Mouse (Mus musculus): ENCODE measurements around the gene Kirrel3. TPM values are rescaled to one million over a fixed set of nuclear protein-coding genes. Genes with fewer than 3 reads are reported as not detected.

Kirrel3 gene
- total RNA-seq (2021), result 10 to 100 TPM; 53.4 to 60.1 TPM

DNA sequence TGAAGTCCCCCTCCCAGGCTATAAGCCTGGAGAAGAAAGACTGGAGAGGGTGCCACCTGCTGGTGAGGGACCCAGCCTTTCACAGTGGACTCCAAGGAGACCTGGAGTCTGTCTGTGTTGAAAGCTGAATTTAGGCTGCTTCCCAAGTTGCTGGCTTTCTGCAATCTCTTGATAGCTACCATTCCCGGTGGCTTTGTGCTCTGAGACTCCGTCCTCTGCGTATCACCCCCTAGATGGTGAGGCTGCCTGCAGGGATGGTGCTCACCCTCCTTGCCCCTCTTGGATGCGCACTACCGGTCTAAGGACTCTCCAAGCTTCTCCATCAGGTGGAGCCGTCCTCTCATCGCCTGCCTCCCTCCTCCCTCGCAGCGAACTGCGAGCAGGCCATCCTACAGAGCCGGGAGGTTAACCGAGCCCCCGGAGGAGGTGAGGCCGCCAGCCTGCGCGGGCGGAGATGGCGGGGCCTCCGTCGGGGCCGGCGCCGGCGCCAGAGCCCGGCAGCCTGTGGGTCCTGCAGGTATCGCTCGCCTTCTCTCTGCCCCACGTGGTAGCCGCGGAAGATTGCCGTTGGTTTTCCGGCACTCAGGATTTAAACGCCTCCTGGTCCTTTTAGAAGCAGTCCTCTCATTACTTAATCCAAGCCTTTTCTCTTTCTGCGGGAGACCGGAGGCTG, at the start of gene Kirrel3:
Kirrel3 (plus strand) TSS at position 136 of the 673 bp plus-strand sequence.
- peak; percentile 78 to 87 for DNase-seq (ENCODE audit: extremely low spot score in 1 of 2, low spot score in 1 of 2)

DNA sequence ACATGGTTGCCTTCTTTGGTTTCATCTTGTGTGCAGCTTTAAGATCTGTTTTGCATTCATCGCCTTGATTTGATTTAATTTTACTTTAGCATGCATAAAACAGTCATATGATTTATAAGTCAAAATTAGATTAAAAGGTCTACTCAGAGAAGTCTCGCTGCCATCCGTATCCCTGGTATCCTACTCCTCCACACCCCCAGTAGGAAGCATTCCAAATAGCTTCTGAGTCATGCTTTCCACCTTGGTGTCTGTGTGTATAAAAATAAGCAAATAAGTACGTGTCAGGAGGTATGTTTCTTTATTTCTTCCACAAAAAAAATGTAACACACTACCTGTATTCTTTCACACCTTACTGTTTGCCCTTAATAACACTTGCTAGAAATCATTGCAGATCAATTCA, 45.0 kb upstream of the Kirrel3 start:
- DNase-seq (ENCODE audit: extremely low spot score in 1 of 2, low spot score in 1 of 2), result no peak

DNA sequence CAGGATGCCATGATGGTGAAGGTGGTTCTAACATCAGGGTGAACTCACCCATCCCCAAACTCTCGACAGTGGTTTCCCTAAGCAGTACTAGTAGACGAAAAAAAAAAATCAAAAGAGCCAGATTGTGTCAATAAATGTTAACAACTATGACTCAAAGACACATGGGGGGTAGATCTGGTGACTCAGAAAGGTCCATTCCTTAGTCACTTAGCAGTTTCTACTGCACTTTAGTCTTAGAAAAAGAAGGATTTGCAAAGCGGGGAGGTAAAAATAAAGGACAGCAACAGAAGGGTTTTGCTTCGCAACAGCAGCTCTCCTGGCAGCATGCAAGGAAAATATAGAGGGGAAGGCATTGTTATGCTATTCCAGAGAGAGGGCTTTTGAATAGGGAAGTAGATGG, 41.7 kb upstream of the Kirrel3 start:
- no peak for DNase-seq (ENCODE audit: extremely low spot score in 1 of 2, low spot score in 1 of 2)

DNA sequence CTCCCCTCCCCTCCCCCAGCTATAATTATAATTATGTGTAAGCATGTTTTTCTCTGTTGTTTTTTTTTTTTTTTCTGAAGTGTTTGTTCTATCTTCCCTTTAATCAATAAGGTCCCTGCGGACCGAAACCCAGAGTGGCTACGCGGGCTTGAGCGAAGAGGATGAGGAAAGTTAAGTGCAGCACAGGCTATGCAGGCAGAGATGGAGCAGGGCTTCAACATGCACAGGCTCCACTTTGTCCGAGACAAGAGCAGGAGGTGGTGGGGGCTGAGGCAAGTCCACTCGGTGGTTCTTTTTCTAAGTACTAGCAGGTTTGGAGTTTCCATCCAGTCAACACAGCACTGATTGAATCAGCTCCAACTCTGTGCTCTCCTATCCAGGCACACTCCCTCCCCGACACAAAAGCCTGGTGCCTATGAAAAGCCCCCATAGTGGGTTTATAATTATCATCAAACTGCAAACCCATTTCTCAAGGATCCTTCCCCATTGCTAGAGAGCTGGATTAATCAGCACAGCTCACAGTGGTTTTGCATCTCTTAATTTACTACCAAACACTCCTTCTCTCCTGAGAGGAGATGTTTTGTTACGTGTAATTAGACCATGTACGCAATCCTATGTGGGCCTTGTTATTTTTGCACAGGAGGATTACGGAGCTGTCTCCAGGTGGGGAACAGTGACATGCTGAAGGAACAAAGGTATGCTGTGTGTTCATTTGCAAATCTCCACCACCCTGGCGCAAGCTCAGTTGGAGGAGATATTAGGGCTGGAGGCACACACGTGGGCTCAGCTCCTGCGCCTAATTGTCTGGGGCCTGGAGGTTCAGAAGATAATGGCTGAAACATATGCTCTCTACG, 39.0 kb upstream of the Kirrel3 start:
- DNase-seq (ENCODE audit: extremely low spot score in 1 of 2, low spot score in 1 of 2), result no peak

DNA sequence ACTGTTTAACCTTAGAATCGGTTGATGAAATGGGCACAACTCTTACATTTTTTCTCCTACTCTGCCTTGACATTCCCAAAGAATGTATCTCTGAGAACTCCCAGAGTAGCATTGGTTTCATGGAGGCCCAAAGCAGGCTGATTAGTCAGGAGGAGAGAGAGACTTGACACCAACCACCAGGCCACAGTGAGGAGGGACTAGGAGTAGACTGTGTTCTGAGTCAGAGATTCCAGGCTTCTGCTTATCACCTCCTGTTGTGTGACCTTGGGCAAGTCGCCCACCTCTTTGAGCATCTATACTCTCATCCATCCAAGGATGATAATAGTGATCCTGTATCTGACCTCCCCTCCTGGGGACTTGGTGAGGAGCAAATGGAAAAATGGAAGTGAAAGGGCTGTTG, 38.0 kb upstream of the Kirrel3 start:
- DNase-seq (ENCODE audit: extremely low spot score in 1 of 2, low spot score in 1 of 2), result no peak

GRCm38 (mm10) chr9:34448467-34448866, 37.2 kb upstream of the Kirrel3 start:
- no peak for DNase-seq (ENCODE audit: extremely low spot score in 1 of 2, low spot score in 1 of 2)

DNA sequence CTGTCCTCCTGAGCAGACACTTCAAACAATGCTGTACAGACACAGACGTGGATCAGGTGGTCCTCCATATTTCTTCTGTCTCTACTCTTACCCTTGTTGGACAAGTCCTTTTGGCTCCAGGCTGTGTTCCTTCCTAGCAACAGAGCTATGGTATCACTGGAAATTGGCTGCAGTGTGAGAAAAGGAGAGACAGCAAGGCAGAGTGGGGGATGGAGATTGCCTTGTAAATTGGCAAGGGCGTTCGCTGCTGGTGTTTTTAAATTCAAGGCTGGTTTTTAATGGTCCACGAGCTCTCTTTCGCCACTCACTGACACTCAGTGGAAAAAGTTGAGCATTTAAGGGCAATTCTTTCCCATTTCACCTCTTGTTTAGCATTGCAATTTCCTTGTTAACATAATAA, 27.5 kb upstream of the Kirrel3 start:
- DNase-seq (ENCODE audit: extremely low spot score in 1 of 2, low spot score in 1 of 2), result no peak

- no peak for DNase-seq (ENCODE audit: extremely low spot score in 1 of 2, low spot score in 1 of 2)
These were observed 25.7 kb upstream of the Kirrel3 start for GRCm38 (mm10) chr9:34459968-34460367.

DNA sequence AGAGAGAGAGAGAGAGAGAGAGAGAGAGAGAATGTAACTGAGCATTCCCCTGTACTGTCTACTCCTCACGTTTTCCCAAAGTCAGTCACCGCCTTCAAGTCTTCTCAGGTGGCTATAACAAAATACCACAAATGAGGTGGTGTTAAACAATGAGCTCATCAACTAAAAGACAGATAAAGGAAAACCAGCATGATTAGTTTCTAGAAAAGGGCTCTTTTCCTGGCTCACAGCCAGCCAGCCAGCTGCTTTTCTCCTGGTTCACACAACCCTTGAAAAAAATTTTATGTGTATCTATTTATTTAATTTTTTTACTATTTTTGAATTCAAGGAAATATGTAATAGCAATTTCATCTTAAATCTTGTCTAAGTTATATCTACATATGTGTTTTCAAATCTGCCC, 22.0 kb upstream of the Kirrel3 start:
- no peak for DNase-seq (ENCODE audit: extremely low spot score in 1 of 2, low spot score in 1 of 2)

- DNase-seq (ENCODE audit: extremely low spot score in 1 of 2, low spot score in 1 of 2), result no peak
These were observed 19.6 kb upstream of the Kirrel3 start for GRCm38 (mm10) chr9:34466058-34466457.

DNA sequence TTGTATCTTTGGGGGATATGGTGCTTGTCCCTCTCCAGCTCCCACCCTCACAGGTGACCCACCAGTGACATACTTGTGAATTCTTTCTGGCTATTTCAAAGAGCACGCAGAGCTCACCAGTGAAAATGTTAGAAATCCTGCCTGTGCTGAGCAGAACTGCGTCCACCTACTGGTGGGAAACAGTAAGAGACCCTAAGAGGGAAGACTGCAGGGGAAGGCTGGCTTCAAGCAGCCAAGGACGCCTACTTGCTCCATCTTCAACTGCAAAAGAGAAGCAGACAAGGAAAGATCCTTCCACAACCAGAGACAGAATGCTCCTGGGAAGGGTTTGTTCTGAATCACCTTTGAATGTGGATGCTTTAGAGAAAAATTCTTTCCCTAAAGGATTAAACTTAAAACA, 16.5 kb upstream of the Kirrel3 start:
- no peak for DNase-seq (ENCODE audit: extremely low spot score in 1 of 2, low spot score in 1 of 2)

GRCm38 (mm10) chr9:34476206-34476605, 9.5 kb upstream of the Kirrel3 start:
- DNase-seq (ENCODE audit: extremely low spot score in 1 of 2, low spot score in 1 of 2), result no peak

- no peak for DNase-seq (ENCODE audit: extremely low spot score in 1 of 2, low spot score in 1 of 2)
These were observed 7.2 kb upstream of the Kirrel3 start for GRCm38 (mm10) chr9:34478494-34478893.

DNA sequence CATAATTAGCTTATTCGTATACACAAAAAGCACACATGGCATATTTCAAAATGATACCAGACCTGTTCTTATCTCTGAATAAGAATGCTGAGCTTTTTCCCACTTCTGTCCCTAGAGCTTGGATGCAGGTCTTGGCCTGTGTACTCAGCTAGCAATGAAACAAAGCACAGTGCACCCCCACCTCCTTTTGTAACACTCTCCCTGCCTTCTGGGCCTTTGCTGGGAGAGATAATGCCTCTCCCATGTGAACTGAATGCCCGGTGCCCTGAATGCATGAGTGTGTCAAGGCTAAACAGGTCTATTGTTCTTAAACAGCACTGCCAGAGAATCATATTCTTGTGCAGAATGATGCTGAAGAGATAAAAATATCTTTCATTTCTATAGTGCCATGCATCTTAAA, 2.5 kb upstream of the Kirrel3 start:
- no peak for DNase-seq (ENCODE audit: extremely low spot score in 1 of 2, low spot score in 1 of 2)

DNA sequence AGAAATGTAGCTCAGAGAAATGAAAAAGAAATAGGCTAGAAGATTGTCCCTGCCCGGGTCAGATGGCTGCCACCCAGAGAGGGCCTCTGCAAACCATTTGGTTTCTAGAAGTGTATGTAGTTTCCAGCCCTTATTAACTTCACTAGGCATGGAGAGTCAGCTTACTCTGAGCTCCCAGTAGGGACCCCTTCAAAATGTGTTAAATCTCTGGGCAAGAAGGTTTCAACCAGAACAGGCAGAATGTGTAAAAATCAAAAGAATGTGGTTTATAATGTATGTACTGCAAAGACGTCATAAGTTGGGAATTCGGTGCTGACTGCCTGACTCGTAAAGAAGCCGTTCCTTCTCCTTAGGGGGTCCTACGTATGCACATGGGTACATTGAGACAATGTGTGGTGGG, 1.0 kb upstream of the Kirrel3 start:
- no peak for DNase-seq (ENCODE audit: extremely low spot score in 1 of 2, low spot score in 1 of 2)

- no peak for DNase-seq (ENCODE audit: extremely low spot score in 1 of 2, low spot score in 1 of 2)
These were observed 2.6 kb downstream of the Kirrel3 start for GRCm38 (mm10) chr9:34488267-34488666.

DNA sequence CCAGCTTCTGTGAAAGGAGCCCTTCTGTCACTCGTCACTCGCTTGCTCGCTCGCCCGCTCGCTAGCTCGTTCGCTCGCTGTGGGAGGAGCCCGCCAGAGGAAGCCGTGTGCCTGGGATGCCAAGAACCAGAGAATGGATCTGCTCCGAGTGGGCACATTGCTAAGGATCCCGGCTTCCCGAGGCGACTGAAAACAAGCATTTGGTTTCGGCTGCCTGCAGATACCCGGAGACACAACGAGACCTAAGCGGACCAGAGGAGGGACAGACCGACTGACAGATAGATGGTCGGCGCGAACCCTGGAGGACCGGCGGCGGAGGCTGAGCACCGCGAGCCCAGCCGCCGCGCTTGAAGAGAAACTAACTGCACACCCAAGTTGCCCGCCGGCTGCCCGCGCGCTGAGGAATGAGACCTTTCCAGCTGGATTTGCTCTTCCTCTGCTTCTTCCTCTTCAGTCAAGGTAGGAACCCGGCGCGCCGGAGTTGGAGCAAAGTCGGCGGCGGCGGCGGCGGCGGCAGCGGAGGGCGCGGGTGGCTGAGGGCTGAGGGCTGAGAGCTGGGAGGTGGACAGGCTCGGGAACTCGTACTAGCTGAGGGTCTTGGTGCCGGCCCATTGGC, 3.1 kb downstream of the Kirrel3 start:
- DNase-seq (ENCODE audit: extremely low spot score in 1 of 2, low spot score in 1 of 2), result peak; percentile 69 to 70

DNA sequence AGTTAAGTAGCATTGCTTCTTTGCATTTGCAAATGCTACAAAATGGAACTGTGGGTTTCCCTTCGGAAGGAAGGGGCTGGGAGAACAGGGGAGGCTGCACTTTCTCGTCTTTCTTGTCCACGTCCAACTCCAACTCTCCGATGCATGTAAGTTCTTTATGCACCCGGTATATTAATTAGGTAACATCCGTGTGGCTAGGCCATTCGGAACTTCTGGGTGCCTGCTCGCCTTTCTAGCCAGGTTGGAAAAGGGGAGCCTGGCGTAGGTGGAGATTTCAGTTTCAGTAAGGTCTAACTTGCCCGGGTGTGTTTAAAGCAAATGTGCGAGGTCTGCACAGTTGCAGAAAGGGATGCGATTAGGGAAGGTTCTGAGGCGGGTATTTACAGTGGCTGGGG, 3.6 kb downstream of the Kirrel3 start:
- no peak for DNase-seq (ENCODE audit: extremely low spot score in 1 of 2, low spot score in 1 of 2)

DNA sequence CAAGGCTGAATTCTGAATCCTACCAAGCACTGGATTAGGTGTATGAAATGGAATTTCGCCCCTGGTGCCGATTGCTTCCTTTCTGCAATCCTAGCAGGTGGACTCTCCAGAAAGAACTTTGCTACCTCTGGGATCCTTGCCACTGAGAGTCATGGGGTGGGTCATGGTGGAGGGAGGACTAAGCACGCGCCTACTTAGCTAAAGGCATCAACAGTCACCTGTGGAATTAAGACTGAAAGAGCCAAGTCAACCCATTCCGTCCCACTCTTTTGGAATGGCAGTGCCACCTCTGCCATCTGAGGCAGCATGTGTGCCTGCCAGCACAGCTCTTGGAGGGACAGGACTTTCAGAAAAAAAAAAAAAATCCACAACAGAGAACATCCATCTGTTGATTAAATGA, 4.1 kb downstream of the Kirrel3 start:
- no peak for DNase-seq (ENCODE audit: extremely low spot score in 1 of 2, low spot score in 1 of 2)

DNA sequence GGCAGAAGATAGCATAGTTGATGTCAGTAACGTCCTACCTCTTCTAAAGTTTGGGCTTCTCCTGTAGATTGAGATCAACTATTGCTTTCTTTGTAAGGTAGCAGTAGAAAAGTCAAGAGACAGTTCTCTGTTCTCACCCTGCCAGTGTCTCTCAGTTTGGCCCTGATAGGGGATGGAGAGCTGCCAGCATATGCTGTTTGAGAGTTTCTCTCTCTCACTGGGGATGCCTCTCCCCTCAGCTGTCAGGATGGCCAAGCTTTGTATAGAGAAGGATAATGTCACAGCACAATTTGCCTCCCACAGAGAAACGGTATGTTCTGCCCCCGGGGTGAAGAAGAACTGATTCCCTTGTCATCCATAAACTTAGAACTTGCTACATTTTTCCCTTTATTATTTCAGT, 6.4 kb downstream of the Kirrel3 start:
- no peak for DNase-seq (ENCODE audit: extremely low spot score in 1 of 2, low spot score in 1 of 2)

DNA sequence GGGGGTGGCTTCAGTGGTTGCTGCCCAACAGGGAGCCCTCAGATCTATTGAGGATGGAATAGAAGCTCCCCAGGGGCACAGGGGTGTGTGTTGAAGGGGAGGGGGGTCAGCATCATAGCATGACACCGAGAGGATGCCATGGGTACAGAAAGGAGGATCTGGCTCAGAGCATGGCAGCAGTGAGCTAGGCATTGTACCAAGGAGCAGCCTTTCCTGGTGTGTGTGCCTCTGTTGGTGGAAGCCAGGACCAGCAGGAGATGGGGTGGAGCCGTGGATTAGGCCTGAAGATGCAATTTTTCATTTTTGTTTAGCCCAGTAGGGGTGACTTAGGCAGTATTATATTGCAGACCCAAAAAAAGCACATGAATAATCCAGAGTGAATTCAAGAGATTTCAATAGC, 7.9 kb downstream of the Kirrel3 start:
- no peak for DNase-seq (ENCODE audit: extremely low spot score in 1 of 2, low spot score in 1 of 2)

- DNase-seq (ENCODE audit: extremely low spot score in 1 of 2, low spot score in 1 of 2), result no peak
These were observed 12.4 kb downstream of the Kirrel3 start for GRCm38 (mm10) chr9:34498126-34498525.

All from layer of hippocampus, postnatal 25 days (tissue).